8 mouse cellular contexts compared by ENCODE assay signal in the genomic region with DNA sequence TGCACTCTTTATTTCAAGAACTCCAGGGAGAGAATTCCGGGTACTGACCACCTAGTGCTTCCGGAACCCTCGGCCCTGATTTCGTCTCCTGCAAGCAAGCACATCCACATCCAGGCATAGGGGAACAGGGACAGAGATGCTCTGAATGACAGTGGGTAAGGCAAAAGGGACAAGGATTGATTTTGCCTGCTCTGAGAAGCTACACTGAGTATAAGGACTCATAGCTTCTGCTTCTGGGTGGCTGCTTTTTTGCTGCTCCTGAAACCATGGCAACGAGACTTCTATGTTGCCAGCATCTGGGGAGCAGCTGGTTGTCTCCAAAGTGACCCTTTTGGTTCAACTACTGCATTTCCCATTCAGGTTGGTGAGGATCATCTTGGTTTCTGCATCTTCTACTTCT. TPM values are rescaled to one million over a fixed set of nuclear protein-coding genes. Genes with fewer than 3 reads are reported as not detected.
DNase-seq lines count a peak whose midpoint lies in the region; ATAC-seq and TF ChIP-seq lines count a peak whose summit lies in the region.

No protein-coding gene starts in this region.

- ATAC-seq in liver, embryonic 11.5 days (replicated peaks; ENCODE audit: low FRiP score): no peak
- no peak for ATAC-seq in embryonic facial prominence, embryonic 15.5 days (ENCODE audit: insufficient number of reproducible peaks, low FRiP score, low TSS enrichment, low read depth)
- no peak for ATAC-seq in intestine, postnatal 0 days
- peak; percentile 61 for ATAC-seq in neural tube, embryonic 14.5 days (ENCODE audit: low read depth)
- no peak for ATAC-seq in activated CD4-positive, CD25-positive, alpha-beta regulatory T cell, adult 4 months

- DNase-seq in liver, embryonic 11.5 days (ENCODE audit: low spot score): no peak
- DNase-seq in liver: no peak
- DNase-seq in spleen, postnatal 4 days (ENCODE audit: low spot score in 2 of 2): no peak
- DNase-seq in cerebellum, postnatal 14 days: no peak

- WGBS in liver, embryonic 11.5 days: 16% methylated on average over 5 of the region's 5 CpGs
- 7% methylated on average over 5 of the region's 5 CpGs for WGBS in embryonic facial prominence, embryonic 15.5 days
- 10% methylated on average over 5 of the region's 5 CpGs for WGBS in intestine, postnatal 0 days
- 8% methylated on average over 5 of the region's 5 CpGs for WGBS in neural tube, embryonic 14.5 days

- peaks cover 14% of the 10 kb centered on the region for H3K27me3 ChIP-seq in liver, embryonic 11.5 days (replicated peaks; ENCODE audit: control insufficient read depth, insufficient read depth, low read length)
- H3K27me3 ChIP-seq in embryonic facial prominence, embryonic 15.5 days: peaks cover 16% of the 10 kb centered on the region
- peaks cover 11% of the 10 kb centered on the region for H3K27me3 ChIP-seq in intestine, postnatal 0 days (replicated peaks; ENCODE audit: control insufficient read depth, insufficient read depth, low read length)
- H3K27me3 ChIP-seq in neural tube, embryonic 14.5 days (ENCODE audit: control insufficient read depth, insufficient read depth, low read length): no peaks in the 10 kb centered on the region

- H3K27ac ChIP-seq in liver, embryonic 11.5 days (ENCODE audit: low read depth, low read length): no peak overlapping the region
- H3K27ac ChIP-seq in embryonic facial prominence, embryonic 15.5 days (replicated peaks): no peak overlapping the region
- no peak overlapping the region for H3K27ac ChIP-seq in intestine, postnatal 0 days (ENCODE audit: low read depth, low read length)
- H3K27ac ChIP-seq in neural tube, embryonic 14.5 days (ENCODE audit: low read depth, low read length): peak overlapping the region; percentile 94

- H3K9ac ChIP-seq in liver, embryonic 11.5 days (ENCODE audit: low read depth, low read length): no peak overlapping the region
- no peak overlapping the region for H3K9ac ChIP-seq in embryonic facial prominence, embryonic 15.5 days
- H3K9ac ChIP-seq in intestine, postnatal 0 days (ENCODE audit: low read depth, low read length): no peak overlapping the region
- H3K9ac ChIP-seq in neural tube, embryonic 14.5 days (replicated peaks; ENCODE audit: low read depth, low read length): peak overlapping the region; percentile 91

- no peak for TF ChIP-seq CTCF in intestine, postnatal 0 days (IDR thresholded peaks at IDR 0.05; ENCODE audit: low read depth)

- no peaks in the 10 kb centered on the region for H3K9me3 ChIP-seq in liver, embryonic 11.5 days (ENCODE audit: control insufficient read depth, low read length)
- H3K9me3 ChIP-seq in embryonic facial prominence, embryonic 15.5 days (replicated peaks): no peaks in the 10 kb centered on the region
- no peaks in the 10 kb centered on the region for H3K9me3 ChIP-seq in intestine, postnatal 0 days (ENCODE audit: control insufficient read depth)
- H3K9me3 ChIP-seq in neural tube, embryonic 14.5 days (ENCODE audit: control insufficient read depth, low read length): no peaks in the 10 kb centered on the region

- no peaks in the 10 kb centered on the region for H3K36me3 ChIP-seq in liver, embryonic 11.5 days (ENCODE audit: control insufficient read depth, insufficient read depth, low read length)
- no peaks in the 10 kb centered on the region for H3K36me3 ChIP-seq in embryonic facial prominence, embryonic 15.5 days
- H3K36me3 ChIP-seq in intestine, postnatal 0 days (ENCODE audit: control insufficient read depth, insufficient read depth): no peaks in the 10 kb centered on the region
- no peaks in the 10 kb centered on the region for H3K36me3 ChIP-seq in neural tube, embryonic 14.5 days (ENCODE audit: control insufficient read depth, insufficient read depth, low read length)

- H3K4me1 ChIP-seq in liver, embryonic 11.5 days (replicated peaks; ENCODE audit: control insufficient read depth, insufficient read depth, low read length): no peaks in the 10 kb centered on the region
- H3K4me1 ChIP-seq in embryonic facial prominence, embryonic 15.5 days: peaks cover 12% of the 10 kb centered on the region
- no peaks in the 10 kb centered on the region for H3K4me1 ChIP-seq in intestine, postnatal 0 days (replicated peaks; ENCODE audit: control insufficient read depth, insufficient read depth, low read length)
- peaks cover 4% of the 10 kb centered on the region for H3K4me1 ChIP-seq in neural tube, embryonic 14.5 days (ENCODE audit: control insufficient read depth, insufficient read depth, low read length)

- peak overlapping the region; percentile 50 for H3K4me3 ChIP-seq in liver, embryonic 11.5 days (ENCODE audit: low read depth, low read length)
- peak overlapping the region; percentile 54 for H3K4me3 ChIP-seq in embryonic facial prominence, embryonic 15.5 days (replicated peaks)
- peak overlapping the region; percentile 50 for H3K4me3 ChIP-seq in intestine, postnatal 0 days (ENCODE audit: low read depth, low read length)
- H3K4me3 ChIP-seq in neural tube, embryonic 14.5 days (ENCODE audit: low read depth, low read length): peak overlapping the region; percentile 88

- peak overlapping the region; percentile 72 for H3K4me2 ChIP-seq in liver, embryonic 11.5 days
- H3K4me2 ChIP-seq in embryonic facial prominence, embryonic 15.5 days (replicated peaks): peak overlapping the region; percentile 94
- H3K4me2 ChIP-seq in intestine, postnatal 0 days (replicated peaks; ENCODE audit: low read depth): peak overlapping the region; percentile 81
- peak overlapping the region; percentile 54 for H3K4me2 ChIP-seq in neural tube, embryonic 14.5 days (ENCODE audit: low read depth, low read length)

RNA-seq across cellular contexts. Expression of a gene that starts 0.3 kb away (rescaled TPM):
- 0.53 TPM in 2 replicates for polyA plus RNA-seq in liver, embryonic 11.5 days (2014; fragmentation: Nextera tagmentation; extraction: Ambion mirVana)
- 1.2 and 1.5 TPM in 2 replicates for polyA plus RNA-seq in embryonic facial prominence, embryonic 15.5 days (2015; fragmentation: Nextera tagmentation; extraction: Ambion mirVana)
- 0.59 and 1.2 TPM in 2 replicates for polyA plus RNA-seq in intestine, postnatal 0 days (2015; fragmentation: Nextera tagmentation; extraction: Ambion mirVana)
- 53.9 and 69.6 TPM in 2 replicates for polyA plus RNA-seq in neural tube, embryonic 14.5 days (2014; fragmentation: Nextera tagmentation; extraction: Ambion mirVana)
- polyA plus RNA-seq in activated CD4-positive, CD25-positive, alpha-beta regulatory T cell, adult 4 months (2017; shearing (Covaris generic)): not detected

Comparison
In these comparisons a context has a peak if more than half of its experiments do, and no peak if none do; other contexts are left out.
1. RNA of a gene that starts 0.3 kb away (polyA plus RNA-seq): 53.9 to 69.6 TPM in neural tube, embryonic 14.5 days; 1.2 to 1.5 TPM in embryonic facial prominence, embryonic 15.5 days, 0.59 to 1.2 TPM in intestine, postnatal 0 days, 0.53 TPM in liver, embryonic 11.5 days and not detected in activated CD4-positive, CD25-positive, alpha-beta regulatory T cell, adult 4 months; every median in the first group is over 10 times any median in the second.
2. Peak in every context shown above with its lines, with median percentiles within 50 percentile points of each other: H3K4me2 ChIP-seq and H3K4me3 ChIP-seq.